Mouse (Mus musculus): ENCODE measurements at regions not wholly inside any gene's neighbourhood (a gene's known extent, or its start where the extent isn't known, plus 50 kb on each side); places are given as distances from the start of the nearest gene placed in this dataset.

GRCm38 (mm10) chr10:17567631-17568030, 155.4 kb upstream of the Cited2 start:
- no peak for TF ChIP-seq CTCF (IDR thresholded peaks at IDR 0.05; ENCODE audit: low read depth)
- no peak for TF ChIP-seq EP300 (IDR thresholded peaks at IDR 0.05; ENCODE audit: low read depth)

Data from liver, postnatal 0 days (tissue).